Mouse (Mus musculus): ENCODE results near the gene Spink4. TPM values are rescaled to one million over a fixed set of nuclear protein-coding genes. Genes with fewer than 3 reads are reported as not detected.

The Spink4 gene
- polyA plus RNA-seq, 1 experiment from 2014 or later: 2.6 TPM

GRCm38 (mm10) chr4:40963536-40963935 is 43.7 kb downstream of the Spink4 start:
- no peak for DNase-seq (ENCODE audit: low spot score)

GRCm38 (mm10) chr4:40969161-40969560 is 49.3 kb downstream of the Spink4 start:
- no peak for DNase-seq (ENCODE audit: low spot score)

GRCm38 (mm10) chr4:40969781-40970591 is 50.1 kb downstream of the Spink4 start:
- no peak for DNase-seq (ENCODE audit: low spot score)

- no peak for DNase-seq (ENCODE audit: low spot score)
Observed at GRCm38 (mm10) chr4:40970592-40970841, 50.7 kb downstream of the Spink4 start.

- DNase-seq (ENCODE audit: low spot score): peak; percentile 97
Observed at GRCm38 (mm10) chr4:40970842-40971701, 51.2 kb downstream of the Spink4 start, which contains the start of gene Nfx1. Gene Nfx1 (plus strand): TSS chr4:40970906.

- peak; percentile 66 for DNase-seq (ENCODE audit: low spot score)
Observed at GRCm38 (mm10) chr4:40971744-40972143, 51.9 kb downstream of the Spink4 start.

- DNase-seq (ENCODE audit: low spot score): no peak
Observed at GRCm38 (mm10) chr4:40974011-40974410, 54.2 kb downstream of the Spink4 start.

GRCm38 (mm10) chr4:40975678-40976077 is 55.8 kb downstream of the Spink4 start:
- DNase-seq (ENCODE audit: low spot score): no peak

GRCm38 (mm10) chr4:40976651-40977050 is 56.8 kb downstream of the Spink4 start:
- DNase-seq (ENCODE audit: low spot score): no peak

- no peak for DNase-seq (ENCODE audit: low spot score)
Observed at GRCm38 (mm10) chr4:40979430-40979829, 59.6 kb downstream of the Spink4 start.

Other genes with a start within 250 kb of the Spink4 start
- 35.3 and 42.1 TPM in 2 replicates for gene Aptx, start 216.9 kb upstream of the Spink4 start, polyA plus RNA-seq (2015; fragmentation: Nextera tagmentation; extraction: Ambion mirVana)
- 410 and 488 TPM in 2 replicates for gene Dnaja1, start 197.9 kb upstream of the Spink4 start, polyA plus RNA-seq (2015; fragmentation: Nextera tagmentation; extraction: Ambion mirVana)
- 158 and 161 TPM in 2 replicates for gene Smu1, start 162.1 kb upstream of the Spink4 start, polyA plus RNA-seq (2015; fragmentation: Nextera tagmentation; extraction: Ambion mirVana)
- 29.6 and 32.0 TPM in 2 replicates for gene B4galt1, start 66.0 kb upstream of the Spink4 start, polyA plus RNA-seq (2015; fragmentation: Nextera tagmentation; extraction: Ambion mirVana)
- 185 and 190 TPM in 2 replicates for gene Bag1, start 28.2 kb downstream of the Spink4 start, polyA plus RNA-seq (2015; fragmentation: Nextera tagmentation; extraction: Ambion mirVana)
- gene Chmp5, start 28.4 kb downstream of the Spink4 start, polyA plus RNA-seq (2015; fragmentation: Nextera tagmentation; extraction: Ambion mirVana): 131 and 141 TPM in 2 replicates
- gene Nfx1, start 50.9 kb downstream of the Spink4 start, polyA plus RNA-seq (2015; fragmentation: Nextera tagmentation; extraction: Ambion mirVana): 63.5 and 65.6 TPM in 2 replicates
- gene Aqp7, start 128.1 kb downstream of the Spink4 start, polyA plus RNA-seq (2015; fragmentation: Nextera tagmentation; extraction: Ambion mirVana): 0.86 and 1.7 TPM in 2 replicates
- 5.6 and 9.1 TPM in 2 replicates for gene Aqp3, start 178.1 kb downstream of the Spink4 start, polyA plus RNA-seq (2015; fragmentation: Nextera tagmentation; extraction: Ambion mirVana)
- 12.1 and 15.8 TPM in 2 replicates for gene Nol6, start 204.4 kb downstream of the Spink4 start, polyA plus RNA-seq (2015; fragmentation: Nextera tagmentation; extraction: Ambion mirVana)
- 50.9 and 56.1 TPM in 2 replicates for gene Ube2r2, start 215.7 kb downstream of the Spink4 start, polyA plus RNA-seq (2015; fragmentation: Nextera tagmentation; extraction: Ambion mirVana)

Measured in thymus, postnatal 0 days (tissue).